In genomic region chr4:156253043-156253442, GRCm38 (mm10) we compare ENCODE assay signal across 12 mouse cellular contexts. TPM values are rescaled to one million over a fixed set of nuclear protein-coding genes. Genes with fewer than 3 reads are reported as not detected.
DNase-seq lines count a peak whose midpoint lies in the region; ATAC-seq and TF ChIP-seq lines count a peak whose summit lies in the region.
"Had no signal": no experiment of that assay in that cellular context is flagged by ENCODE, and none has a peak within 500 bp of the region (broad histone marks: within the 10 kb centered on the region; RNA-seq: fewer than 3 reads in every experiment).

No protein-coding gene starts in this region.

- 0 out of 4 replicates have a peak, but pooled peaks of 1 of the 2 experiments have one; percentile 26 for TF ChIP-seq POLR2A in MEL (IDR thresholded peaks at IDR 0.05; ENCODE audit: control insufficient read depth in 1 of 2, insufficient read depth in 1 of 2, low read depth in 1 of 2, low read length in 2 of 2, poor library complexity in 1 of 2)

- no peak overlapping the region for H3K9ac ChIP-seq in hindbrain, embryonic 12.5 days
- H3K9ac ChIP-seq in hindbrain, embryonic 16.5 days (ENCODE audit: low read depth, low read length), result no peak overlapping the region
- peak overlapping the region; percentile 10; the same call in 1 of the 2 replicates for H3K9ac ChIP-seq in MEL (ENCODE audit: control insufficient read depth, low read depth, low read length, poor library complexity, severe bottlenecking)
- H3K9ac ChIP-seq in liver, embryonic 16.5 days (ENCODE audit: low read depth, low read length), result peak overlapping the region; percentile 68

- peak; percentile 69 to 88; a peak in 3 of 4 replicates for TF ChIP-seq EP300 in MEL (IDR thresholded peaks at IDR 0.05; ENCODE audit: low read depth in 1 of 2, low read length in 2 of 2)

- TF ChIP-seq RAD21 in MEL (IDR thresholded peaks at IDR 0.05; ENCODE audit: low read depth, low read length), result no peak

- DNase-seq in MEL (ENCODE audit: low read depth, low spot score), result peak; percentile 73
- DNase-seq in c-Kit-positive CD71-positive TER-119-positive erythroid progenitor cells, embryonic 14.5 days (ENCODE audit: low spot score), result peak; percentile 79
- DNase-seq in gastrocnemius, postnatal 36 days, result no peak
- no peak for DNase-seq in B cell, adult 2 months
- DNase-seq in urinary bladder, postnatal 4 days (ENCODE audit: low spot score in 2 of 2), result no peak
- DNase-seq: heart, postnatal 36 days; kidney, postnatal 4 days; lung, postnatal 10 days; thymus, postnatal 25 days had no signal

- H3K79me2 ChIP-seq in MEL (ENCODE audit: control insufficient read depth, insufficient read depth, low read length, poor library complexity), result no peaks in the 10 kb centered on the region

- H3K9me3 ChIP-seq in hindbrain, embryonic 12.5 days (replicated peaks), result no peaks in the 10 kb centered on the region
- H3K9me3 ChIP-seq in hindbrain, embryonic 16.5 days (ENCODE audit: control insufficient read depth, low read length), result no peaks in the 10 kb centered on the region
- H3K9me3 ChIP-seq in MEL (replicated peaks; ENCODE audit: insufficient read depth, low read length), result no peaks in the 10 kb centered on the region
- no peaks in the 10 kb centered on the region for H3K9me3 ChIP-seq in liver, embryonic 16.5 days (replicated peaks; ENCODE audit: control insufficient read depth, low read length)

- H3K36me3 ChIP-seq in hindbrain, embryonic 12.5 days, result peaks cover 14% of the 10 kb centered on the region
- peaks cover 5% of the 10 kb centered on the region; the same call in 1 of the 2 replicates for H3K36me3 ChIP-seq in hindbrain, embryonic 16.5 days (ENCODE audit: control insufficient read depth, insufficient read depth, low read length)
- peaks cover 1 to 4% of the 10 kb centered on the region in 2 experiments; a peak in 2 of 4 replicates for H3K36me3 ChIP-seq in MEL (ENCODE audit: control insufficient read depth in 1 of 2, insufficient read depth in 2 of 2, low read length in 2 of 2)
- peaks cover 39% of the 10 kb centered on the region for H3K36me3 ChIP-seq in liver, embryonic 16.5 days (ENCODE audit: control insufficient read depth, insufficient read depth)

- 47% methylated on average over 7 of the region's 7 CpGs for WGBS in hindbrain, embryonic 12.5 days
- WGBS in hindbrain, embryonic 16.5 days, result 45% methylated on average over 7 of the region's 7 CpGs
- 18% methylated on average over 7 of the region's 7 CpGs for WGBS in liver, embryonic 16.5 days (ENCODE audit: insufficient replicate concordance)

- intact Hi-C loops in gastrocnemius, postnatal 36 days (cut with DNase I), result no loop called here

- no peak overlapping the region for H3K4me3 ChIP-seq in hindbrain, embryonic 12.5 days
- no peak overlapping the region for H3K4me3 ChIP-seq in hindbrain, embryonic 16.5 days (ENCODE audit: low read length)
- H3K4me3 ChIP-seq in MEL (ENCODE audit: control insufficient read depth in 1 of 2, insufficient read depth in 1 of 2, low read depth in 2 of 2, low read length in 2 of 2), result no peak overlapping the region
- peak overlapping the region; percentile 43 for H3K4me3 ChIP-seq in liver, embryonic 16.5 days (ENCODE audit: low read depth, low read length)

- H3K27me3 ChIP-seq in hindbrain, embryonic 12.5 days, result peaks cover 33% of the 10 kb centered on the region
- peaks cover 12% of the 10 kb centered on the region for H3K27me3 ChIP-seq in hindbrain, embryonic 16.5 days (replicated peaks; ENCODE audit: control insufficient read depth, insufficient read depth, low read length)
- H3K27me3 ChIP-seq in MEL (ENCODE audit: control insufficient read depth in 1 of 2, insufficient read depth in 2 of 2, low read length in 2 of 2), result no peaks in the 10 kb centered on the region
- peaks cover 18% of the 10 kb centered on the region for H3K27me3 ChIP-seq in liver, embryonic 16.5 days (ENCODE audit: control insufficient read depth, insufficient read depth, low read depth, low read length)

- peaks cover 28% of the 10 kb centered on the region for H3K4me1 ChIP-seq in hindbrain, embryonic 12.5 days
- H3K4me1 ChIP-seq in hindbrain, embryonic 16.5 days (ENCODE audit: control insufficient read depth, insufficient read depth, low read depth, low read length), result peaks cover 8% of the 10 kb centered on the region; the same call in 1 of the 2 replicates
- peaks cover 3 to 20% of the 10 kb centered on the region in 2 experiments; a peak in 3 of 4 replicates for H3K4me1 ChIP-seq in MEL (ENCODE audit: control insufficient read depth in 1 of 2, insufficient read depth in 2 of 2, low read length in 2 of 2)
- peaks cover 57% of the 10 kb centered on the region for H3K4me1 ChIP-seq in liver, embryonic 16.5 days (ENCODE audit: control insufficient read depth, low read depth, low read length)

- H3K4me2 ChIP-seq in hindbrain, embryonic 12.5 days (replicated peaks), result no peak overlapping the region
- H3K4me2 ChIP-seq in hindbrain, embryonic 16.5 days (ENCODE audit: low read length), result no peak overlapping the region
- peak overlapping the region; percentile 56 for H3K4me2 ChIP-seq in liver, embryonic 16.5 days (ENCODE audit: low read depth, low read length)

- peak; percentile 14; the same call in 1 of the 2 replicates for ATAC-seq in hindbrain, embryonic 12.5 days (ENCODE audit: low FRiP score)
- no peak; the same call in 1 of the 2 replicates for ATAC-seq in hindbrain, embryonic 16.5 days
- peak; percentile 91 for ATAC-seq in liver, embryonic 16.5 days (ENCODE audit: low read depth)

- no peak for TF ChIP-seq CTCF in MEL (IDR thresholded peaks at IDR 0.05 in 2 of 3, conservative IDR thresholded peaks at IDR 0.05 in 1 of 3; ENCODE audit: control insufficient read depth in 1 of 3, insufficient read depth in 1 of 3, low read depth in 2 of 3, low read length in 3 of 3, poor library complexity in 1 of 3, severe bottlenecking in 1 of 3)

- peak overlapping the region; percentile 67; the same call in 1 of the 2 replicates for H3K27ac ChIP-seq in hindbrain, embryonic 12.5 days
- H3K27ac ChIP-seq in hindbrain, embryonic 16.5 days (ENCODE audit: low read depth, low read length), result no peak overlapping the region
- peak overlapping the region; percentile 42 for H3K27ac ChIP-seq in MEL (ENCODE audit: control insufficient read depth, low read depth, low read length)
- H3K27ac ChIP-seq in liver, embryonic 16.5 days (ENCODE audit: low read length), result peak overlapping the region; percentile 92

TF ChIP-seq in MEL, 35 proteins besides CTCF, POLR2A, EP300 and RAD21 (continues in another document):
- TF ChIP-seq ZMIZ1 (IDR thresholded peaks at IDR 0.05; ENCODE audit: low read depth, low read length) (0 out of 2 replicates have a peak, but pooled peaks have one; percentile 21), POLR2AphosphoS2 (IDR thresholded peaks at IDR 0.05; ENCODE audit: low read length) (peak; percentile 25; the same call in 1 of the 2 replicates), TBP (IDR thresholded peaks at IDR 0.05; ENCODE audit: low read depth, low read length) (0 out of 2 replicates have a peak, but pooled peaks have one; percentile 23), TAL1 (IDR thresholded peaks at IDR 0.05; ENCODE audit: low read length) (peak; percentile 69)

RNA-seq across cellular contexts. Expression of gene Samd11, which starts 2.4 kb away (rescaled TPM):
- 3.0 and 3.9 TPM in 2 replicates for polyA plus RNA-seq in hindbrain, embryonic 12.5 days (2016; fragmentation: Nextera tagmentation; extraction: Ambion mirVana)
- 1.9 and 2.0 TPM in 2 replicates for polyA plus RNA-seq in hindbrain, embryonic 16.5 days (2015; fragmentation: Nextera tagmentation; extraction: Ambion mirVana)
- total RNA-seq in MEL (2012; rRNA removed), result 1.7 and 2.0 TPM in 2 replicates
- polyA plus RNA-seq in MEL (2012; ENCODE audit: insufficient read depth in 1 of 2, insufficient read length in 2 of 2, low read depth in 1 of 2, low replicate concordance in 2 of 2, missing spikeins in 1 of 2), result 1 to 10 TPM in 1 of 2 experiments, not detected in 1; 4.1 TPM
- polyA plus RNA-seq in liver, embryonic 16.5 days (2015; fragmentation: Nextera tagmentation; extraction: Ambion mirVana), result 36.4 and 37.7 TPM in 2 replicates
- under 1 TPM in 1 of 2 experiments, not detected in 1; 0.25 TPM for total RNA-seq in gastrocnemius, postnatal 36 days (2021)
- total RNA-seq: heart, postnatal 36 days had no signal

RNA-seq across cellular contexts. Expression of gene Noc2l, which starts 17.2 kb away (rescaled TPM):
- 71.1 and 76.7 TPM in 2 replicates for polyA plus RNA-seq in hindbrain, embryonic 12.5 days (2016; fragmentation: Nextera tagmentation; extraction: Ambion mirVana)
- polyA plus RNA-seq in hindbrain, embryonic 16.5 days (2015; fragmentation: Nextera tagmentation; extraction: Ambion mirVana), result 43.2 and 48.7 TPM in 2 replicates
- 164 and 172 TPM in 2 replicates for total RNA-seq in MEL (2012; rRNA removed)
- polyA plus RNA-seq in MEL (2012; ENCODE audit: insufficient read depth in 1 of 2, insufficient read length in 2 of 2, low read depth in 1 of 2, low replicate concordance in 2 of 2, missing spikeins in 1 of 2), result 100 to 1,000 TPM; 122 to 234 TPM
- 36.0 and 36.2 TPM in 2 replicates for polyA plus RNA-seq in liver, embryonic 16.5 days (2015; fragmentation: Nextera tagmentation; extraction: Ambion mirVana)
- 10 to 100 TPM; 25.2 to 29.4 TPM for total RNA-seq in gastrocnemius, postnatal 36 days (2021)

RNA-seq across cellular contexts. Expression of gene Plekhn1, which starts 18.4 kb away (rescaled TPM):
- polyA plus RNA-seq in hindbrain, embryonic 12.5 days (2016; fragmentation: Nextera tagmentation; extraction: Ambion mirVana), result 29.0 and 30.5 TPM in 2 replicates
- polyA plus RNA-seq in hindbrain, embryonic 16.5 days (2015; fragmentation: Nextera tagmentation; extraction: Ambion mirVana), result 26.2 and 29.2 TPM in 2 replicates
- 9.4 and 11.8 TPM in 2 replicates for total RNA-seq in MEL (2012; rRNA removed)
- polyA plus RNA-seq in MEL (2012; ENCODE audit: insufficient read depth in 1 of 2, insufficient read length in 2 of 2, low read depth in 1 of 2, low replicate concordance in 2 of 2, missing spikeins in 1 of 2), result 10 to 100 TPM in 1 of 2 experiments, not detected in 1; 20.0 TPM
- polyA plus RNA-seq in liver, embryonic 16.5 days (2015; fragmentation: Nextera tagmentation; extraction: Ambion mirVana), result 3.8 and 4.1 TPM in 2 replicates
- 1 to 10 TPM; 5.0 to 5.9 TPM for total RNA-seq in gastrocnemius, postnatal 36 days (2021)

RNA-seq across cellular contexts. Expression of gene Perm1, which starts 37.4 kb away (rescaled TPM):
- 2.3 and 2.6 TPM in 2 replicates for polyA plus RNA-seq in hindbrain, embryonic 12.5 days (2016; fragmentation: Nextera tagmentation; extraction: Ambion mirVana)
- 2.2 and 2.4 TPM in 2 replicates for polyA plus RNA-seq in hindbrain, embryonic 16.5 days (2015; fragmentation: Nextera tagmentation; extraction: Ambion mirVana)
- 0.10 and 0.19 TPM in 2 replicates for total RNA-seq in MEL (2012; rRNA removed)
- 1 to 10 TPM in 1 of 2 experiments, not detected in 1; 1.8 TPM for polyA plus RNA-seq in MEL (2012; ENCODE audit: insufficient read depth in 1 of 2, insufficient read length in 2 of 2, low read depth in 1 of 2, low replicate concordance in 2 of 2, missing spikeins in 1 of 2)
- 0.14 and 0.40 TPM in 2 replicates for polyA plus RNA-seq in liver, embryonic 16.5 days (2015; fragmentation: Nextera tagmentation; extraction: Ambion mirVana)
- 100 to 1,000 TPM; 144 to 172 TPM for total RNA-seq in gastrocnemius, postnatal 36 days (2021)

RNA-seq across cellular contexts. Expression of gene AW011738, which starts 49.9 kb away (rescaled TPM):
- polyA plus RNA-seq in hindbrain, embryonic 12.5 days (2016; fragmentation: Nextera tagmentation; extraction: Ambion mirVana), result 7.0 and 7.6 TPM in 2 replicates
- polyA plus RNA-seq in hindbrain, embryonic 16.5 days (2015; fragmentation: Nextera tagmentation; extraction: Ambion mirVana), result 3.7 and 5.3 TPM in 2 replicates
- 1.9 and 3.2 TPM in 2 replicates for total RNA-seq in MEL (2012; rRNA removed)
- polyA plus RNA-seq in MEL (2012; ENCODE audit: insufficient read depth in 1 of 2, insufficient read length in 2 of 2, low read depth in 1 of 2, low replicate concordance in 2 of 2, missing spikeins in 1 of 2), result 1 to 10 TPM in 1 of 2 experiments, not detected in 1; 3.8 TPM
- 1.0 and 1.2 TPM in 2 replicates for polyA plus RNA-seq in liver, embryonic 16.5 days (2015; fragmentation: Nextera tagmentation; extraction: Ambion mirVana)
- 1 to 10 TPM; 2.8 to 4.4 TPM for total RNA-seq in gastrocnemius, postnatal 36 days (2021)

Comparison
In these comparisons a context has a peak if more than half of its experiments do, and no peak if none do; other contexts are left out.
1. H3K9ac ChIP-seq: peak in MEL (single experiment) and liver, embryonic 16.5 days (single experiment); none in hindbrain, embryonic 12.5 days (single experiment) and hindbrain, embryonic 16.5 days (single experiment).
2. DNase-seq: peak in MEL (single experiment) and c-Kit-positive CD71-positive TER-119-positive erythroid progenitor cells, embryonic 14.5 days (single experiment); none in gastrocnemius, postnatal 36 days (0 of 2), B cell, adult 2 months (0 of 2) and urinary bladder, postnatal 4 days (0 of 2).